Mouse (Mus musculus) T-helper 2 cell (primary cell): ENCODE results near the gene Gm14393.
"Not testable (repeated sequence)": the region's sequence is repeated elsewhere in the genome, so short reads cannot be mapped to it uniquely, and the experiment has no call there.

ENCODE experiments used
- in situ Hi-C: fragments of 300-600 bp; cut with MboI, MseI; formaldehyde crosslinking; loops from one replicate; pipeline ENCODE4 v1.15.1; 2025; ENCODE audit warnings: high pct_unique_total_duplicates

Gm14393 gene

GRCm38 (mm10) chr2:175067681-175068261 lies at the start of gene Gm14393:
Gene Gm14393 (minus strand): TSS chr2:175067781.
- in situ Hi-C loops: not testable (repeated sequence)

DNA sequence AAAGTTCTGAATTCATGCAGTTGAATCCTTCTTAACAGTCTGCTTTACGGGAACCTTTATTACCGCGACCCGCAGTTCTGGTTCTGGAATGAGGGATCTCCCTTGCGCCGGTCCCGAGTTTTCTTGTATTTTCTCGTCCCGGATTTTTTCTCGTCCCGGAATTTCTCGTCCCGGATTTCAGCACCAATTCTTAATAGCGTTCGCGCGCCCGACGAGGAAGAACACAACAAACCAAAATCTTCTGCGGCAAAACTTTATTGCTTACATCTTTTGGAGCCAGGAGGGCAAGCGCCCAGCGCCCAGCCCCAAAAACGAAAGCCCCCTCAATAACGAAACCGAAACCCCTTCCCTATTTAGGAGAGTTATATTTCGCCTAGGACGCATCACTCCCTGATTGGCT lies 23.3 kb downstream of the Gm14393 start:
- in situ Hi-C loops: not testable (repeated sequence)
